Mouse (Mus musculus) forebrain, embryonic 15.5 days (tissue): ENCODE measurements around the gene Get4. TPM values are rescaled to one million over a fixed set of nuclear protein-coding genes. Genes with fewer than 3 reads are reported as not detected.

Experiments
- ATAC-seq: fragments of 200-750 bp; cut with Nextera tagmentation; replicated peaks from 2 replicates; pipeline ENCODE4 v1.8.0; 2017; ENCODE audit warnings: mild to moderate bottlenecking, moderate TSS enrichment, moderate library complexity
- H3K27ac ChIP-seq: fragments of 300-500 bp; sonication (generic); replicated peaks from 2 replicates; pipeline ENCODE4 v1.5.1; 2015; ENCODE audit warnings: mild to moderate bottlenecking, inconsistent platforms
- H3K27me3 ChIP-seq: fragments of 300-500 bp; sonication (generic); 2 replicates; pipeline ENCODE4 v1.6.1; 2015; ENCODE audit warnings: inconsistent platforms
- H3K36me3 ChIP-seq: fragments of 300-500 bp; sonication (generic); 2 replicates; pipeline ENCODE4 v1.6.1; 2015; ENCODE audit warnings: mild to moderate bottlenecking, inconsistent platforms
- H3K4me1 ChIP-seq: fragments of 300-500 bp; sonication (generic); 2 replicates; pipeline ENCODE4 v1.6.1; 2015; ENCODE audit warnings: inconsistent platforms
- H3K4me2 ChIP-seq: fragments of 300-500 bp; sonication (generic); replicated peaks from 2 replicates; pipeline ENCODE4 v1.6.1; 2015; ENCODE audit warnings: mild to moderate bottlenecking, inconsistent platforms
- H3K4me3 ChIP-seq: fragments of 300-500 bp; sonication (generic); 2 replicates; pipeline ENCODE4 v1.5.1; 2015; ENCODE audit warnings: mild to moderate bottlenecking, inconsistent platforms
- H3K9ac ChIP-seq: fragments of 300-500 bp; sonication (generic); replicated peaks from 2 replicates; pipeline ENCODE4 v1.6.1; 2015; ENCODE audit warnings: mild to moderate bottlenecking, inconsistent platforms
- H3K9me3 ChIP-seq: fragments of 300-500 bp; sonication (generic); 2 replicates; pipeline ENCODE4 v1.6.1; 2016; ENCODE audit warnings: inconsistent platforms
- WGBS: fragments of 180-500 bp; shearing (Covaris S2); methylation state at CpG from one replicate; pipeline ENCODE4 v1.1.7; 2015; ENCODE audit warnings: mixed read lengths; 5-methylcytosine and 5-hydroxymethylcytosine counted together
- polyA plus RNA-seq: library from polyadenylated mRNA; unstranded; fragments of >200 nt; fragmentation: Nextera tagmentation; extraction: Ambion mirVana; gene quantifications from 2 replicates; pipeline ENCODE4 v1.2.1, GENCODE M21; 2015

Get4 gene
- polyA plus RNA-seq, 1 experiment from 2014 or later: 133 TPM

GRCm38 (mm10) chr5:139220006-139220515 lies 32.1 kb upstream of the Get4 start:
- Histone ChIP-seq H3K9me3 (no peaks in the 10 kb centered on the region), H3K36me3 (peaks cover 50% of the 10 kb centered on the region), H3K4me1 (no peaks in the 10 kb centered on the region), H3K4me3 (no peak overlapping the region), H3K27ac (no peak overlapping the region), H3K27me3 (no peaks in the 10 kb centered on the region), H3K4me2 (no peak overlapping the region), H3K9ac (no peak overlapping the region)
- ATAC-seq: no peak
- WGBS: 85% methylated on average over 4 of the region's 4 CpGs

- Histone ChIP-seq H3K9ac (no peak overlapping the region), H3K9me3 (no peaks in the 10 kb centered on the region), H3K4me3 (no peak overlapping the region), H3K36me3 (peaks cover 50% of the 10 kb centered on the region), H3K4me2 (no peak overlapping the region), H3K27ac (no peak overlapping the region), H3K27me3 (no peaks in the 10 kb centered on the region), H3K4me1 (no peaks in the 10 kb centered on the region)
- 91% methylated on average over 4 of the region's 4 CpGs for WGBS
- no peak for ATAC-seq
Measured at GRCm38 (mm10) chr5:139220610-139221009, 31.5 kb upstream of the Get4 start.

- no peaks in the 10 kb centered on the region for H3K4me1 ChIP-seq
- 93% methylated on average over 10 of the region's 10 CpGs for WGBS
Measured at GRCm38 (mm10) chr5:139223331-139223730, 28.8 kb upstream of the Get4 start.

GRCm38 (mm10) chr5:139227236-139227635 lies 24.9 kb upstream of the Get4 start:
- Histone ChIP-seq H3K9me3 (no peaks in the 10 kb centered on the region), H3K4me3 (no peak overlapping the region), H3K9ac (no peak overlapping the region), H3K4me1 (no peaks in the 10 kb centered on the region), H3K4me2 (no peak overlapping the region), H3K36me3 (peaks cover 84% of the 10 kb centered on the region), H3K27me3 (no peaks in the 10 kb centered on the region), H3K27ac (no peak overlapping the region)
- WGBS: 94% methylated on average over 4 of the region's 4 CpGs
- ATAC-seq: no peak

More at GRCm38 (mm10) chr5:139223331-139223730, 28.8 kb upstream of the Get4 start:
- no peak for ATAC-seq
- no peaks in the 10 kb centered on the region for H3K27me3 ChIP-seq
- H3K9ac ChIP-seq: no peak overlapping the region
- H3K36me3 ChIP-seq: peaks cover 61% of the 10 kb centered on the region
- no peaks in the 10 kb centered on the region for H3K9me3 ChIP-seq
- H3K4me3 ChIP-seq: no peak overlapping the region
- no peak overlapping the region for H3K27ac ChIP-seq
- H3K4me2 ChIP-seq: no peak overlapping the region

- H3K4me2 ChIP-seq: no peak overlapping the region
- H3K27me3 ChIP-seq: no peaks in the 10 kb centered on the region
- no peak overlapping the region for H3K9ac ChIP-seq
- no peak overlapping the region for H3K27ac ChIP-seq
- H3K4me1 ChIP-seq: no peaks in the 10 kb centered on the region
- H3K4me3 ChIP-seq: no peak overlapping the region
- WGBS: 94% methylated on average over 2 of the region's 2 CpGs
- no peaks in the 10 kb centered on the region for H3K9me3 ChIP-seq
- ATAC-seq: no peak
- peaks cover 82% of the 10 kb centered on the region for H3K36me3 ChIP-seq
Measured at GRCm38 (mm10) chr5:139227645-139228044, 24.5 kb upstream of the Get4 start.

- no peak overlapping the region for H3K9ac ChIP-seq
- no peaks in the 10 kb centered on the region for H3K27me3 ChIP-seq
- no peaks in the 10 kb centered on the region for H3K4me1 ChIP-seq
- no peaks in the 10 kb centered on the region for H3K9me3 ChIP-seq
- no peak overlapping the region for H3K4me2 ChIP-seq
- H3K4me3 ChIP-seq: no peak overlapping the region
- H3K36me3 ChIP-seq: peaks cover 87% of the 10 kb centered on the region
- no peak overlapping the region for H3K27ac ChIP-seq
- WGBS: 91% methylated on average over 3 of the region's 3 CpGs
- no peak for ATAC-seq
Measured at GRCm38 (mm10) chr5:139228318-139228717, 23.8 kb upstream of the Get4 start.

GRCm38 (mm10) chr5:139229716-139230115 lies 22.4 kb upstream of the Get4 start:
- no peak overlapping the region for H3K4me3 ChIP-seq
- H3K27me3 ChIP-seq: no peaks in the 10 kb centered on the region
- ATAC-seq: no peak
- no peak overlapping the region for H3K4me2 ChIP-seq
- WGBS: 97% methylated on average over 3 of the region's 3 CpGs
- no peaks in the 10 kb centered on the region for H3K9me3 ChIP-seq
- H3K36me3 ChIP-seq: peaks cover 87% of the 10 kb centered on the region
- H3K4me1 ChIP-seq: no peaks in the 10 kb centered on the region
- H3K9ac ChIP-seq: no peak overlapping the region
- no peak overlapping the region for H3K27ac ChIP-seq

- no peak overlapping the region for H3K9ac ChIP-seq
- no peak overlapping the region for H3K4me2 ChIP-seq
- no peak for ATAC-seq
- 78% methylated on average over 3 of the region's 3 CpGs for WGBS
- H3K4me1 ChIP-seq: no peaks in the 10 kb centered on the region
- no peak overlapping the region for H3K27ac ChIP-seq
- no peaks in the 10 kb centered on the region for H3K9me3 ChIP-seq
- peaks cover 86% of the 10 kb centered on the region for H3K36me3 ChIP-seq
- H3K27me3 ChIP-seq: no peaks in the 10 kb centered on the region
- no peak overlapping the region for H3K4me3 ChIP-seq
Measured at GRCm38 (mm10) chr5:139232083-139232482, 20.0 kb upstream of the Get4 start.

- Histone ChIP-seq H3K4me1 (no peaks in the 10 kb centered on the region), H3K9me3 (no peaks in the 10 kb centered on the region), H3K27me3 (no peaks in the 10 kb centered on the region), H3K36me3 (peaks cover 87% of the 10 kb centered on the region), H3K4me2 (no peak overlapping the region), H3K4me3 (no peak overlapping the region), H3K27ac (no peak overlapping the region), H3K9ac (no peak overlapping the region)
- WGBS: 96% methylated on average over 4 of the region's 4 CpGs
- ATAC-seq: no peak
Measured at GRCm38 (mm10) chr5:139234423-139234822, 17.7 kb upstream of the Get4 start.

GRCm38 (mm10) chr5:139237436-139237835 lies 14.7 kb upstream of the Get4 start:
- H3K9ac ChIP-seq: no peak overlapping the region
- 90% methylated on average over 4 of the region's 4 CpGs for WGBS
- no peaks in the 10 kb centered on the region for H3K27me3 ChIP-seq
- no peak for ATAC-seq
- H3K4me2 ChIP-seq: no peak overlapping the region
- H3K27ac ChIP-seq: no peak overlapping the region
- H3K4me3 ChIP-seq: no peak overlapping the region
- no peaks in the 10 kb centered on the region for H3K4me1 ChIP-seq
- no peaks in the 10 kb centered on the region for H3K9me3 ChIP-seq
- H3K36me3 ChIP-seq: peaks cover 91% of the 10 kb centered on the region

GRCm38 (mm10) chr5:139241022-139241761 lies 10.9 kb upstream of the Get4 start:
- Histone ChIP-seq H3K4me2 (no peak overlapping the region), H3K27me3 (no peaks in the 10 kb centered on the region), H3K36me3 (peaks cover 92% of the 10 kb centered on the region), H3K9ac (no peak overlapping the region), H3K4me1 (no peaks in the 10 kb centered on the region; the same call in 1 of the 2 replicates), H3K4me3 (no peak overlapping the region), H3K9me3 (no peaks in the 10 kb centered on the region), H3K27ac (no peak overlapping the region)
- WGBS: 92% methylated on average over 15 of the region's 15 CpGs
- ATAC-seq: no peak

- no peaks in the 10 kb centered on the region; the same call in 1 of the 2 replicates for H3K4me1 ChIP-seq
- 79% methylated on average over 1 of the region's 1 CpGs for WGBS
- no peak for ATAC-seq
- no peak overlapping the region for H3K4me3 ChIP-seq
- H3K4me2 ChIP-seq: no peak overlapping the region
- peaks cover 91% of the 10 kb centered on the region for H3K36me3 ChIP-seq
- no peaks in the 10 kb centered on the region for H3K9me3 ChIP-seq
- H3K9ac ChIP-seq: no peak overlapping the region
- H3K27ac ChIP-seq: no peak overlapping the region
- no peaks in the 10 kb centered on the region for H3K27me3 ChIP-seq
Measured at GRCm38 (mm10) chr5:139243384-139243783, 8.7 kb upstream of the Get4 start.

GRCm38 (mm10) chr5:139247767-139248166 lies 4.4 kb upstream of the Get4 start:
- Histone ChIP-seq H3K9me3 (no peaks in the 10 kb centered on the region), H3K27me3 (no peaks in the 10 kb centered on the region), H3K27ac (no peak overlapping the region), H3K4me2 (no peak overlapping the region), H3K4me3 (no peak overlapping the region), H3K9ac (no peak overlapping the region), H3K36me3 (peaks cover 70% of the 10 kb centered on the region), H3K4me1 (peaks cover 4% of the 10 kb centered on the region)
- ATAC-seq: no peak
- 94% methylated on average over 3 of the region's 3 CpGs for WGBS
